Mouse (Mus musculus) mouse embryonic stem cell (cell line): Measurements from ENCODE around the gene Tmem33.

Source experiments
- in situ Hi-C, 2 experiments: fragments of 300-500 bp; cut with MboI; formaldehyde crosslinking; loops; 1 replicate in 1 of 2; 3 replicates in 1 of 2; pipeline ENCODE4 v1.14.3; 2019 to 2020; ENCODE audit warnings: low sequenced_read_pairs in 2 of 2, low pct_unique_long_range_greater_than_20kb in 1 of 2, mixed read lengths in 1 of 2; ENCODE audit not compliant: unreplicated experiment in 1 of 2

Gene Tmem33

GRCm38 (mm10) chr5:67303816-67304215, 43.5 kb downstream of the Tmem33 start:
- in situ Hi-C loops = no loop called here

- in situ Hi-C loops = no loop called here
Observed at GRCm38 (mm10) chr5:67306698-67307521, 46.5 kb downstream of the Tmem33 start, which contains the start of gene Slc30a9. TSS of gene Slc30a9 (plus strand) at chr5:67306955.

GRCm38 (mm10) chr5:67307659-67308222, 47.4 kb downstream of the Tmem33 start:
- in situ Hi-C loops = no loop called here

- in situ Hi-C loops = no loop called here
Observed at GRCm38 (mm10) chr5:67311811-67312521, 51.6 kb downstream of the Tmem33 start.

GRCm38 (mm10) chr5:67312522-67312851, 52.1 kb downstream of the Tmem33 start:
- in situ Hi-C loops = no loop called here

- in situ Hi-C loops = no loop called here
Observed at GRCm38 (mm10) chr5:67321656-67322268, 61.4 kb downstream of the Tmem33 start.

GRCm38 (mm10) chr5:67324032-67324431, 63.7 kb downstream of the Tmem33 start:
- in situ Hi-C loops = no loop called here

- in situ Hi-C loops = no loop called here
Observed at GRCm38 (mm10) chr5:67340811-67341210, 80.4 kb downstream of the Tmem33 start.
